Mouse (Mus musculus) megakaryocyte-erythroid progenitor cell, adult 5-6 weeks (primary cell): ENCODE measurements around the gene Neurl1a. TPM values are rescaled to one million over a fixed set of nuclear protein-coding genes. Genes with fewer than 3 reads are reported as not detected.

Experiments used
- ATAC-seq: replicated peaks from 2 replicates; pipeline ENCODE4 v1.8.0; 2016; ENCODE audit warnings: mild to moderate bottlenecking, inconsistent platforms; ENCODE audit not compliant: severe bottlenecking, poor library complexity, low FRiP score, low TSS enrichment
- total RNA-seq, 2 experiments: library from RNA; stranded (forward) in 1 of 2; stranded (reverse) in 1 of 2; fragments of 200-1000, 215-1000 nt in 1 of 2; fragments of >200 nt in 1 of 2; fragmentation: Nextera tagmentation in 1 of 2; gene quantifications; 2 replicates each; pipeline ENCODE4 v1.2.3; 2014 to 2017

Gene Neurl1a
- total RNA-seq, 2 experiments from 2014 or later: 0.04 TPM; not detected in 1

- no peak for ATAC-seq
Observed at GRCm38 (mm10) chr19:47269729-47270128, 91.1 kb downstream of the Neurl1a start.

- ATAC-seq: no peak
Observed at GRCm38 (mm10) chr19:47270520-47270919, 91.9 kb downstream of the Neurl1a start.

GRCm38 (mm10) chr19:47276730-47277129 is 98.1 kb downstream of the Neurl1a start:
- no peak for ATAC-seq

GRCm38 (mm10) chr19:47279372-47279771 is 100.8 kb downstream of the Neurl1a start:
- ATAC-seq: no peak

- ATAC-seq: no peak
Observed at GRCm38 (mm10) chr19:47279788-47280532, 101.3 kb downstream of the Neurl1a start.

- ATAC-seq: no peak
Observed at GRCm38 (mm10) chr19:47280894-47281293, 102.3 kb downstream of the Neurl1a start.

- ATAC-seq: no peak
Observed at GRCm38 (mm10) chr19:47282050-47282454, 103.4 kb downstream of the Neurl1a start.

GRCm38 (mm10) chr19:47282688-47283215 is 104.1 kb downstream of the Neurl1a start:
- ATAC-seq: no peak

- ATAC-seq: no peak
Observed at GRCm38 (mm10) chr19:47285581-47285980, 107.0 kb downstream of the Neurl1a start.

- no peak for ATAC-seq
Observed at GRCm38 (mm10) chr19:47286886-47287450, 108.3 kb downstream of the Neurl1a start.

GRCm38 (mm10) chr19:47291307-47292080 is 112.9 kb downstream of the Neurl1a start:
- no peak for ATAC-seq

- ATAC-seq: no peak
Observed at GRCm38 (mm10) chr19:47292451-47292951, 113.9 kb downstream of the Neurl1a start.

GRCm38 (mm10) chr19:47298100-47298499 is 119.5 kb downstream of the Neurl1a start:
- no peak for ATAC-seq

GRCm38 (mm10) chr19:47301303-47302190 is 122.9 kb downstream of the Neurl1a start:
- no peak for ATAC-seq

GRCm38 (mm10) chr19:47302191-47302852 is 123.7 kb downstream of the Neurl1a start:
- no peak for ATAC-seq

- ATAC-seq: no peak
Observed at GRCm38 (mm10) chr19:47303128-47303527, 124.5 kb downstream of the Neurl1a start.

- no peak for ATAC-seq
Observed at GRCm38 (mm10) chr19:47304170-47304745, 125.6 kb downstream of the Neurl1a start.

GRCm38 (mm10) chr19:47305401-47305800 is 126.8 kb downstream of the Neurl1a start:
- ATAC-seq: peak; percentile 23; the same call in 1 of the 2 replicates
